Comparison of ENCODE assay signal across 29 mouse cellular contexts in genomic region chr3:27871891-27872290, GRCm38 (mm10). TPM values are rescaled to one million over a fixed set of nuclear protein-coding genes. Genes with fewer than 3 reads are reported as not detected.
DNase-seq lines count a peak whose midpoint lies in the region; ATAC-seq lines count a peak whose summit lies in the region.
"Had no signal": no experiment of that assay in that cellular context is flagged by ENCODE, and none has a peak within 500 bp of the region (broad histone marks: within the 10 kb centered on the region; RNA-seq: fewer than 3 reads in every experiment).

No protein-coding gene starts in this region.

- H3K9ac ChIP-seq in lung, embryonic 16.5 days (ENCODE audit: low read length), result no peak overlapping the region
- H3K9ac ChIP-seq in kidney, embryonic 14.5 days (ENCODE audit: low read depth, low read length), result no peak overlapping the region
- H3K9ac ChIP-seq: forebrain, embryonic 13.5 days; heart, embryonic 13.5 days; hindbrain, embryonic 12.5 days; hindbrain, embryonic 15.5 days had no signal

- no peaks in the 10 kb centered on the region for H3K9me3 ChIP-seq in heart, embryonic 10.5 days
- no peaks in the 10 kb centered on the region for H3K9me3 ChIP-seq in lung, embryonic 16.5 days (ENCODE audit: control insufficient read depth, low read length)
- H3K9me3 ChIP-seq in kidney, embryonic 14.5 days (ENCODE audit: control insufficient read depth, low read length), result no peaks in the 10 kb centered on the region
- H3K9me3 ChIP-seq: forebrain, embryonic 10.5 days; forebrain, embryonic 13.5 days; heart, embryonic 13.5 days; hindbrain, embryonic 12.5 days; hindbrain, embryonic 15.5 days had no signal

- no peaks in the 10 kb centered on the region for H3K4me1 ChIP-seq in heart, embryonic 10.5 days
- H3K4me1 ChIP-seq in lung, embryonic 16.5 days (replicated peaks; ENCODE audit: control insufficient read depth, insufficient read depth, low read length), result no peaks in the 10 kb centered on the region
- no peaks in the 10 kb centered on the region for H3K4me1 ChIP-seq in kidney, embryonic 14.5 days (ENCODE audit: control insufficient read depth, insufficient read depth, low read length)
- H3K4me1 ChIP-seq: forebrain, embryonic 13.5 days; heart, embryonic 13.5 days; hindbrain, embryonic 12.5 days; hindbrain, embryonic 15.5 days had no signal

- peak; percentile 70 for DNase-seq in heart, embryonic 10.5 days (ENCODE audit: low spot score)
- no peak for DNase-seq in heart, postnatal 4 days
- DNase-seq in lung, postnatal 14 days, result no peak
- DNase-seq in 3T3-L1 (ENCODE audit: low read depth, low spot score), result peak; percentile 50
- DNase-seq in urinary bladder, postnatal 4 days (ENCODE audit: low spot score in 2 of 2), result no peak
- DNase-seq: adrenal gland, adult 8-10 months; adrenal gland, postnatal 25 days; cerebellum, adult 18-20 months; cerebellum, adult 9-10 months; cerebellum, postnatal 14 days; gastrocnemius, postnatal 10 days; gastrocnemius, postnatal 36 days; heart, postnatal 14 days had no signal

- H3K27ac ChIP-seq in heart, embryonic 10.5 days, result no peak overlapping the region
- H3K27ac ChIP-seq in lung, embryonic 16.5 days (ENCODE audit: low read length), result peak overlapping the region; percentile 14; the same call in 1 of the 2 replicates
- no peak overlapping the region for H3K27ac ChIP-seq in kidney, embryonic 14.5 days (ENCODE audit: low read depth, low read length)
- H3K27ac ChIP-seq: forebrain, embryonic 10.5 days; forebrain, embryonic 13.5 days; heart, embryonic 13.5 days; hindbrain, embryonic 12.5 days; hindbrain, embryonic 15.5 days had no signal

- no peaks in the 10 kb centered on the region for H3K36me3 ChIP-seq in heart, embryonic 10.5 days
- no peaks in the 10 kb centered on the region for H3K36me3 ChIP-seq in lung, embryonic 16.5 days (ENCODE audit: control insufficient read depth, insufficient read depth, low read length)
- no peaks in the 10 kb centered on the region for H3K36me3 ChIP-seq in kidney, embryonic 14.5 days (ENCODE audit: control insufficient read depth, insufficient read depth, low read length)
- H3K36me3 ChIP-seq: forebrain, embryonic 10.5 days; heart, embryonic 13.5 days; hindbrain, embryonic 12.5 days; hindbrain, embryonic 15.5 days had no signal

- H3K4me3 ChIP-seq in heart, embryonic 10.5 days, result no peak overlapping the region
- H3K4me3 ChIP-seq in lung, embryonic 16.5 days (ENCODE audit: low read length), result no peak overlapping the region
- H3K4me3 ChIP-seq in kidney, embryonic 14.5 days (ENCODE audit: low read length), result no peak overlapping the region
- H3K4me3 ChIP-seq: forebrain, embryonic 10.5 days; forebrain, embryonic 13.5 days; heart, embryonic 13.5 days; hindbrain, embryonic 12.5 days; hindbrain, embryonic 15.5 days had no signal

- H3K27me3 ChIP-seq in heart, embryonic 10.5 days (ENCODE audit: insufficient read depth, poor library complexity, severe bottlenecking), result no peaks in the 10 kb centered on the region
- no peaks in the 10 kb centered on the region for H3K27me3 ChIP-seq in lung, embryonic 16.5 days (ENCODE audit: control insufficient read depth, insufficient read depth, low read depth, low read length)
- no peaks in the 10 kb centered on the region for H3K27me3 ChIP-seq in kidney, embryonic 14.5 days (ENCODE audit: control insufficient read depth, insufficient read depth, low read length)
- H3K27me3 ChIP-seq: forebrain, embryonic 13.5 days; heart, embryonic 13.5 days; hindbrain, embryonic 12.5 days; hindbrain, embryonic 15.5 days had no signal

- ATAC-seq in lung, embryonic 16.5 days (ENCODE audit: low read depth), result peak; percentile 25; the same call in 1 of the 2 replicates
- ATAC-seq in kidney, embryonic 14.5 days (ENCODE audit: low FRiP score, low TSS enrichment), result no peak
- ATAC-seq: activated CD4-positive, CD25-positive, alpha-beta regulatory T cell, adult 4 months; forebrain, embryonic 13.5 days; forebrain, embryonic 16.5 days had no signal

- no peak overlapping the region for H3K4me2 ChIP-seq in lung, embryonic 16.5 days (ENCODE audit: low read depth, low read length)
- no peak overlapping the region for H3K4me2 ChIP-seq in kidney, embryonic 14.5 days (replicated peaks; ENCODE audit: low read depth, low read length)
- H3K4me2 ChIP-seq: forebrain, embryonic 13.5 days; heart, embryonic 13.5 days; hindbrain, embryonic 12.5 days; hindbrain, embryonic 15.5 days had no signal

- 84% methylated on average over 3 of the region's 3 CpGs for WGBS in heart, embryonic 10.5 days
- 80% methylated on average over 3 of the region's 3 CpGs for WGBS in lung, embryonic 16.5 days
- 89% methylated on average over 3 of the region's 3 CpGs for WGBS in kidney, embryonic 14.5 days

RNA-seq across cellular contexts. Expression of gene Tmem212, which starts 24.3 kb away (rescaled TPM):
- not detected in 2 replicates for polyA plus RNA-seq in heart, embryonic 10.5 days (2016; fragmentation: Nextera tagmentation; extraction: Ambion mirVana)
- not detected for total RNA-seq in heart, postnatal 4 days (2021)
- 3.5 and 7.7 TPM in 2 replicates for polyA plus RNA-seq in lung, embryonic 16.5 days (2015; fragmentation: Nextera tagmentation; extraction: Ambion mirVana)
- not detected in 2 replicates for polyA plus RNA-seq in kidney, embryonic 14.5 days (2014; fragmentation: Nextera tagmentation; extraction: Ambion mirVana)
- total RNA-seq: adrenal gland, adult 8-10 months; adrenal gland, postnatal 25 days; ES-E14; gastrocnemius, adult 18-20 months; gastrocnemius, postnatal 10 days; gastrocnemius, postnatal 36 days; granulocyte monocyte progenitor cell, adult 5-6 weeks; heart, adult 8-10 months; hematopoietic stem cell, adult 5-6 weeks had no signal
- polyA plus RNA-seq: activated CD4-positive, CD25-positive, alpha-beta regulatory T cell, adult 4 months; embryonic facial prominence, embryonic 11.5 days; forebrain, embryonic 10.5 days; forebrain, embryonic 13.5 days; forebrain, embryonic 16.5 days; heart, embryonic 13.5 days; heart, embryonic 16.5 days; hindbrain, embryonic 12.5 days; hindbrain, embryonic 15.5 days had no signal

Comparison
In these comparisons a context has a peak if more than half of its experiments do, and no peak if none do; other contexts are left out.
1. DNase-seq: peak in heart, embryonic 10.5 days (single experiment) and 3T3-L1 (single experiment); none in heart, postnatal 4 days (single experiment), lung, postnatal 14 days (single experiment) and urinary bladder, postnatal 4 days (0 of 2).